Mouse (Mus musculus) stomach, postnatal 0 days (tissue): ENCODE measurements at regions not wholly inside any gene's neighbourhood (a gene's known extent, or its start where the extent isn't known, plus 50 kb on each side); places are given as distances from the start of the nearest gene placed in this dataset.

Experiments used
- CTCF ChIP-seq: IDR thresholded peaks from 2 replicates; pipeline ENCODE4 v1.5.1; 2016; ENCODE audit warnings: antibody characterized with exemption, low read depth, mild to moderate bottlenecking, moderate library complexity
- EP300 ChIP-seq: optimal IDR thresholded peaks from 2 replicates; pipeline ENCODE3; 2016; ENCODE audit warnings: antibody characterized with exemption

DNA sequence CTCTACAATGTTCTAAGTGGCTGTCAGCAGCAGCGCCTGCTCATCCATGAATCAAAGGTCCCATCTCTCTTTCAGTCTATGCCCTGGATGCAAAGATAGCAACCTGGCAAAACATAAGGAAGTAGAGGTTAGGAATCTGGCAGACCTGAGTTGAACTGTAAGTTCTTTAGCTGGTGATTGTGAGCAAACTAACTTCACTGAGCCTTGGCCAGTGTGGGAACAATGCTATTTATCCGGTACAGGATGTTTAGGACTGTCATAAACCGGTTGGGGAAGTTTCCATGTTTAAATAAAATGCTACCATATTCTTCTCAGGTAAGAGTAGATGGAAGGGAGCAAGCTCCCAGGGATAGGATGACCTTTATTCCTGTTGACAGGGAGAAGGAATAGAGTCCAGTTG is 1306.2 kb upstream of the A1bg start:
- TF ChIP-seq CTCF (no peak), EP300 (no peak)
